Mouse (Mus musculus) thymus, adult 2 months (tissue): ENCODE results near the gene Mrps31.

ENCODE experiments used
- CTCF ChIP-seq: fragments of 200-500 bp; IDR thresholded peaks from 2 replicates; pipeline ENCODE4 v1.5.1; 2012; ENCODE audit warnings: mild to moderate bottlenecking, control low read depth, low read length, moderate library complexity, borderline replicate concordance; ENCODE audit not compliant: control insufficient read depth, poor library complexity, insufficient read depth; ENCODE audit errors: extremely low read depth
- POLR2A ChIP-seq: fragments of 200-500 bp; IDR thresholded peaks from 2 replicates; pipeline ENCODE4 v1.6.1; 2012; ENCODE audit warnings: mild to moderate bottlenecking, low read length, control low read depth, moderate library complexity; ENCODE audit not compliant: control insufficient read depth, poor library complexity, insufficient read depth; ENCODE audit errors: extremely low read depth

GRCm38 (mm10) chr8:22389874-22390273 lies 21.3 kb upstream of the Mrps31 start:
- TF ChIP-seq CTCF (no peak), POLR2A (no peak)
